Mouse (Mus musculus): ENCODE data around the gene Slc22a22. TPM values are rescaled to one million over a fixed set of nuclear protein-coding genes. Genes with fewer than 3 reads are reported as not detected.

The Slc22a22 gene
- polyA plus RNA-seq, 1 experiment, result 0.07 TPM

DNA sequence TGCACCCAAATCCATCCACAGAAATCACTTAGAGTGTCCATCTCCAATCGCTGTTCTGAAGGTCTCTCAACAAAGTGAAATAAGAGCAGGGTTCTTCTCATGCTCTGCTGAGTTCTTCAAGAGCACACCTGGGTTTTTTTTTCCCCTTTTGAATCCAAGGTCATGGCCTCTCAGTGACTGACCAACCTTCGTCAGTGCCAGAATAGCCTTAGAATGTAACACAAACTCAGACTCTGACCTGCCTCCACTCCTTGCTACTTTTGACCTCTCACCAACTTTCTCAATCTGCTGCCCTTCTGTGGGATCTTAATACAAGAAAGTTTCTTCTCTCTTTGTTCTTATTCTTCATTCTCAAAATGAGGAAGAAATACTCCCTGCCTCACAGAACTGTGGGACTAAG lies 18.7 kb upstream of the Slc22a22 start:
- DNase-seq, result no peak
- Histone ChIP-seq H3K4me3 (replicated peaks; ENCODE audit: extremely low read depth, low read depth, low read length) (no peak overlapping the region), H3K4me1 (ENCODE audit: control insufficient read depth, insufficient read depth, low read length) (no peaks in the 10 kb centered on the region)
- TF ChIP-seq POLR2A (IDR thresholded peaks at IDR 0.05; ENCODE audit: borderline replicate concordance, extremely low read depth, low read depth, low read length) (no peak), CTCF (IDR thresholded peaks at IDR 0.05; ENCODE audit: insufficient read depth, low read length) (no peak)
- 76% methylated on average over 2 of the region's 2 CpGs for WGBS

DNA sequence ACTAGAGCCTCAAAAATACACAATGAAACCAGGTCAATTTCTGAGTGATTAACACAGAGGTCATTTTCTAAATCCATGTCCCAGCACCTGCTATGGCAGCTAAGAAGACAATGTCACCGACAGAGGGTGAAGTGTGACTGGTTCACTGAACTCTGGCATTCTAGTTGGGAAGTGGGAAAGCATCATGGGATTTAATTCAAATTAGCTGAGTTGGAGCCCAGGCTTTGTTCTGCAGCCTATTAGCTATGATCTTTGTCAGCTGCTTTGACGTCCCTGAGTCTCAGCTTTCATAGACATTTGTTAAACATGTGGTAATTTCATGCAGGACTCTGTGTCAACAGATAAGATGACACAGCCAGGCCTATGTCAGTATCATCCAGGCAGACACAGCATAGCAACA lies 5.1 kb upstream of the Slc22a22 start:
- no peak for DNase-seq
- Histone ChIP-seq H3K4me3 (replicated peaks; ENCODE audit: extremely low read depth, low read depth, low read length) (no peak overlapping the region), H3K4me1 (ENCODE audit: control insufficient read depth, insufficient read depth, low read length) (no peaks in the 10 kb centered on the region)
- WGBS, result 53% methylated on average over 2 of the region's 2 CpGs
- TF ChIP-seq CTCF (IDR thresholded peaks at IDR 0.05; ENCODE audit: insufficient read depth, low read length), result no peak
- no peak for TF ChIP-seq POLR2A (IDR thresholded peaks at IDR 0.05; ENCODE audit: borderline replicate concordance, extremely low read depth, low read depth, low read length)

DNA sequence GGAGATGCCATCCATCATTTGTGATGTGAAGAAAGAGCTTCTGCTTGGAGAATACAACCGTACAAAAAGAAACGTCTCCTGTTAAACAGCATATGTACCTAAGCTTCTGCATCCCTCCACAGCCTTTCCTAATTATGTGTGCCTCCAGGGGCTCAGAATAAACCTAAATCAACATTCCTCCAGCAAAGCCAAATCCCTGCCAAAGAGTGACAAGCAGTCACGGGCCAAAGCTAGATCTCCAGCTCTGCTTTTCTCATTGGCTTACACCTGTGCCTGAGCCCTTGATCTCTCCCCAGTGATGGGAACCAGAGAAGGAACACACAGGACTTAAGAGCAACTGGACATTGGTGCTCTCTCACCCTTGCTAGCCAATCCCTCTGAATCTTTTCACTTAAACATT lies 5.8 kb downstream of the Slc22a22 start:
- TF ChIP-seq POLR2A (IDR thresholded peaks at IDR 0.05; ENCODE audit: borderline replicate concordance, extremely low read depth, low read depth, low read length) (no peak), CTCF (IDR thresholded peaks at IDR 0.05; ENCODE audit: insufficient read depth, low read length) (no peak)
- no peak for DNase-seq
- 61% methylated on average over 3 of the region's 3 CpGs for WGBS
- H3K4me3 ChIP-seq (replicated peaks; ENCODE audit: extremely low read depth, low read depth, low read length), result no peak overlapping the region
- no peaks in the 10 kb centered on the region for H3K4me1 ChIP-seq (ENCODE audit: control insufficient read depth, insufficient read depth, low read length)

DNA sequence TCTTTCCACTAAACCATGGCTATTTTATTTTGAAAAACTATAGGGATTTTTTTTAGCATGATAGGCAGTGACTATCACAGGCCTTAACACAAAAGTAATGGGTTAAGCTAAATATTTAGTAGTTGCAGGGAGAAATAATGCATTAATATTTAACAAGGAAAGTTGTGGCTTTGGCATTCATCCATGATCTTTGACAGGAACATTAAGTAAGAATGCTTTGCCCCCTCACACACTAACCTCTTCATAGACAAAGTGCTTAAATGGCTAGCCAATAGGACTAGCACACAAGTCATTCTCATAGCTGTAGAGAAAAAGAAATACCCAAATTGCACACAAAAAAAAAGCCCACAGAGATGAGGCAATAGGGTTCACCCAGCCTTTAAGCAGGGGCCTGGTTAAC lies 11.4 kb downstream of the Slc22a22 start:
- Histone ChIP-seq H3K4me1 (ENCODE audit: control insufficient read depth, insufficient read depth, low read length) (no peaks in the 10 kb centered on the region), H3K4me3 (replicated peaks; ENCODE audit: extremely low read depth, low read depth, low read length) (no peak overlapping the region)
- TF ChIP-seq CTCF (IDR thresholded peaks at IDR 0.05; ENCODE audit: insufficient read depth, low read length), result no peak
- TF ChIP-seq POLR2A (IDR thresholded peaks at IDR 0.05; ENCODE audit: borderline replicate concordance, extremely low read depth, low read depth, low read length), result no peak
- DNase-seq, result no peak

DNA sequence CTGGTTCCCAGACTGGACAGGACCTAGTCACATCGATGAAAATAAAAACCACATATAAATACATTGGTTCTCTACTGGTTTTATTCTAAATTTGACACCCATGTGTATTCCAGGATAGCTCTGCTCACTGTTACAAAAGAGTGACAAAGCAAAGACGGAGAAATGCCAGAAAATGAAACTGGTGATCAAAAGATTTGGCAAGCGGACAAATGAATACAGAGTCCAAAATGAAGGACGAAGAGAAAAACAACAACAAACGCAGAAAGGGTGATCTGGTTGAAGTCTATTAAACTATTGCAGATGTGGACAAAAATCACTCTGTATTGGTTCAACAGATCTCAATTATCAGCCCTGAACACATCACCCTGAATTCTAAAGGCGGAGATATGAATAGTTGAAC lies 12.4 kb downstream of the Slc22a22 start:
- WGBS, result 78% methylated on average over 6 of the region's 6 CpGs
- DNase-seq, result no peak

DNA sequence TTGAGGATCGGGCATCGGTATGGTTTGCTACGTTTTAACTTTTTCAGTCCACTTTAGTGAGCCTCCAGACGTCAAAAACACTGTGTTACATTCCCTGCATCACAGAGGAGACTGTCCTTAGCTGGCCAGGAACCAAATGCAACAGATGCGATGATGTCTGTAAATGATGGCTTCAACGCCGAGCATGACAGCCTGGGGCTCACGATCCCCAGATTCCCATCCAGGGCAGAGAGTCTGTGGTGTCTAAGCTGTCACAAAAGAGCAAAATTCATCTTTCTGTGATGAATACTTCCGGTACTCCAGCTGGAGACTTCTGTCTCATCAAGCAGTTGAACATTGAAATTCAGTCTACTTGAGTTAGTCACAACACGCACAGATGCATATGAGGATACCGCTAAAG lies 13.4 kb downstream of the Slc22a22 start:
- no peak overlapping the region for H3K4me3 ChIP-seq (replicated peaks; ENCODE audit: extremely low read depth, low read depth, low read length)
- DNase-seq, result no peak
- 75% methylated on average over 11 of the region's 11 CpGs for WGBS
- H3K4me1 ChIP-seq (ENCODE audit: control insufficient read depth, insufficient read depth, low read length), result no peaks in the 10 kb centered on the region
- TF ChIP-seq CTCF (IDR thresholded peaks at IDR 0.05; ENCODE audit: insufficient read depth, low read length), result no peak
- no peak for TF ChIP-seq POLR2A (IDR thresholded peaks at IDR 0.05; ENCODE audit: borderline replicate concordance, extremely low read depth, low read depth, low read length)

More for the DNA sequence above, 12.4 kb downstream of the Slc22a22 start:
- no peaks in the 10 kb centered on the region for H3K4me1 ChIP-seq (ENCODE audit: control insufficient read depth, insufficient read depth, low read length)
- H3K4me3 ChIP-seq (replicated peaks; ENCODE audit: extremely low read depth, low read depth, low read length), result no peak overlapping the region
- TF ChIP-seq CTCF (IDR thresholded peaks at IDR 0.05; ENCODE audit: insufficient read depth, low read length) (no peak), POLR2A (IDR thresholded peaks at IDR 0.05; ENCODE audit: borderline replicate concordance, extremely low read depth, low read depth, low read length) (no peak)

DNA sequence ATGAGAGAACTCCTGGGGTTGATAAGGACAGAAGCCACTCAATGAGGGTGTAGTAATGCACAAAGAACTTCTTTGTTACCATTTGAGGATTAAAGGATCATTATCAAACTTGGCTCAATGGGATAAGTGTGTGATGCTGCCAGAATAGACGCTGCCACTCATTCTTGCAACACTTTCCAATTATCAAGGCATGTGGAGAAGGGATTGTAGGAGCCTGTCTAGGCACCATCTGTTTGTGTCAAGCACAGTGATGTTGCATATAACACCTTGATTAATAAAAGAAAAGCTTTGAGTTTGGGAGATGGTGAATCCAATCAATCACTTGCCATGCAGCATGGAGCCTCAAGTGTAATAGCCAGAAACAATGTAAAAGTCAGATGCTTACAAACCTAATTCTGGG lies 16.1 kb downstream of the Slc22a22 start:
- TF ChIP-seq CTCF (IDR thresholded peaks at IDR 0.05; ENCODE audit: insufficient read depth, low read length), result no peak
- no peak for TF ChIP-seq POLR2A (IDR thresholded peaks at IDR 0.05; ENCODE audit: borderline replicate concordance, extremely low read depth, low read depth, low read length)
- WGBS, result 48% methylated on average over 1 of the region's 1 CpGs
- no peak overlapping the region for H3K4me3 ChIP-seq (replicated peaks; ENCODE audit: extremely low read depth, low read depth, low read length)

DNA sequence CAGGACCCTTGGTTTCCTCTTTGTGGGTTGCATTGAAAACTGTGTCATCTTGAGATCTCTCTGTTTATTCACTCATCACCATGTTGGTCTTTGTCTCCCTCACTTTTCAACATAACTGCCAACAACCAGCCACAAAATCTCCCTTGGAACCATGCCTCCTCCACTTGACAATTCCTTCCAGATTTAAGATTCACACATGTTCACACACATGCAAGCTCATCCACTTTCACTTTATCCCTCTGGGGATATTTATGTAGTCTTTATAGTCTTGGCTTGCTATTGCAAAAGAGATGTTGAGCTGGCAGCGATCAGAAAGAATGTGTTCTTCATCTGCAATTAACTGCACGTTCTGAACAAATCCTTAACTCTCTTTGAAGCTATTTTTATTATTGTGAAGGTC lies 20.1 kb downstream of the Slc22a22 start:
- WGBS, result 47% methylated on average over 2 of the region's 2 CpGs
- Histone ChIP-seq H3K4me1 (ENCODE audit: control insufficient read depth, insufficient read depth, low read length) (no peaks in the 10 kb centered on the region), H3K4me3 (replicated peaks; ENCODE audit: extremely low read depth, low read depth, low read length) (no peak overlapping the region)
- DNase-seq, result no peak
- no peak for TF ChIP-seq POLR2A (IDR thresholded peaks at IDR 0.05; ENCODE audit: borderline replicate concordance, extremely low read depth, low read depth, low read length)
- no peak for TF ChIP-seq CTCF (IDR thresholded peaks at IDR 0.05; ENCODE audit: insufficient read depth, low read length)

More for the DNA sequence above, 16.1 kb downstream of the Slc22a22 start:
- no peak for DNase-seq
- H3K4me1 ChIP-seq (ENCODE audit: control insufficient read depth, insufficient read depth, low read length), result no peaks in the 10 kb centered on the region

DNA sequence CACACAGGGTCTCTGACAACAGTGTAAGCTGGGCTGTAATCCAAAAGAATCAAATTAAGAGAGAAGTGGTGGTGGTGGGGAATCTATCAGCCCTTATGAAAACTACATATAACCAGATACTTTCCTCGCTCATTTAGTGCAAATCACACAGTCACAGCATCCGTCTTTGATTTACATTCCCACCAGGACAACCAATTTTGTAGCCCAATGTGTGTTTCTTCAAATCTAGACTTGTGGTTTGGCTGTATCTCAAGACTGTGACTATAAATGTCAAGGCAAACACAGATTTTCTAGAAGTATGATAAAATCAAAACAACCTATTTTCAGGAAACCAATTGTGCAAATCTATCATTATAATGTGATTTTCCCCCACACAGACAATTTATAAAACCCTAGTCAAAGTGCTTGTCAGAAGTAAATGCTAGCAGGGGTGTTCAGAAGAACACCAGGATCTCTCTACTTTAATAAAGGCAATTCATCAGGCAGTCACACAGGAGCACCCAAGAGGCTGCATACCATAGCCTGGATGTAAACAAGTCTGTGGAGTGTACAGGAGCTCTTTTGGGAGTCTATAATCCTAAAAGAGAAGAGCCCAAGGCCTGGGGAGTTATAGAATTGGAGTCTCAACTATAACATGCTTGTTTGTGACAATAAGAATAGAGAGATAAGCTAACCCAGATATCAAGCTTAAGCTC lies 42.6 kb downstream of the Slc22a22 start:
- TF ChIP-seq CTCF (IDR thresholded peaks at IDR 0.05; ENCODE audit: insufficient read depth, low read length) (no peak), POLR2A (IDR thresholded peaks at IDR 0.05; ENCODE audit: borderline replicate concordance, extremely low read depth, low read depth, low read length) (no peak)
- WGBS, result 74% methylated on average over 2 of the region's 2 CpGs
- no peak overlapping the region for H3K4me3 ChIP-seq (replicated peaks; ENCODE audit: extremely low read depth, low read depth, low read length)
- no peak for DNase-seq
- H3K4me1 ChIP-seq (ENCODE audit: control insufficient read depth, insufficient read depth, low read length), result no peaks in the 10 kb centered on the region

DNA sequence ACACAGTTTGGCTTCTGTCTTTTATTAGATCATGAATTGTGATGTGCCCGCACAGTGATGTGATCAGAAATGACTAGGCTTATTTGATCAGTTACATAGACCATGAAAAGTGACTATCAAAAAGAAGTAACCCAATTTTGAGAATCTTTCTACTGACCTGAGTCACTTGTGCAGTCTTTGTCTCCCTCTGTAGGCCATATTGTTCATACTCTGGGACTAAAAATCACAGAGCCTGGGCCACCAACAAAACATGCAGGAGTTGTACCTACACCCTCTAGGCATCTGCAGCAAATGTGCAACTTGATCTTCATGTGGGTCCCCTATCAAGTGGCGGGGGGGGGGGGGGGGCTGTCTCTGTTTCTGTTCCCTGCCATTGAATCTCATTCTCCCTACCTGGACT lies 68.9 kb downstream of the Slc22a22 start:
- DNase-seq, result no peak
- Histone ChIP-seq H3K4me3 (replicated peaks; ENCODE audit: extremely low read depth, low read depth, low read length) (no peak overlapping the region), H3K4me1 (ENCODE audit: control insufficient read depth, insufficient read depth, low read length) (no peaks in the 10 kb centered on the region)
- 42% methylated on average over 2 of the region's 2 CpGs for WGBS
- TF ChIP-seq CTCF (IDR thresholded peaks at IDR 0.05; ENCODE audit: insufficient read depth, low read length), result no peak
